Mouse (Mus musculus) CH12.LX (cell line): ENCODE data around the gene Gsta1. TPM values are rescaled to one million over a fixed set of nuclear protein-coding genes. Genes with fewer than 3 reads are reported as not detected.
A peak's percentile ranks its signal among the peaks of the same experiment; 100 is the strongest.

Experiments
- DNase-seq: peaks from one replicate; pipeline ENCODE4 v3.0.0-alpha.2; 2013; ENCODE audit errors: extremely low read depth
- H3K27ac ChIP-seq: 2 replicates; pipeline ENCODE4 v1.5.1; 2012; ENCODE audit warnings: low read depth, mild to moderate bottlenecking, control low read depth, moderate library complexity; ENCODE audit not compliant: insufficient read depth
- H3K27me3 ChIP-seq: replicated peaks from 2 replicates; pipeline ENCODE3; 2012; ENCODE audit warnings: inconsistent platforms
- H3K36me3 ChIP-seq, 2 experiments: replicated peaks in 1 of 2; 2 replicates each; pipeline versions ENCODE3 to v1.6.1; 2012; ENCODE audit warnings: inconsistent platforms in 1 of 2, low read length in 1 of 2, mild to moderate bottlenecking in 1 of 2, mixed read lengths in 1 of 2, moderate library complexity in 1 of 2; ENCODE audit not compliant: control insufficient read depth in 1 of 2, insufficient read depth in 1 of 2
- H3K4me1 ChIP-seq, 2 experiments: 2 replicates each; pipeline ENCODE4 v1.6.1; 2012; ENCODE audit warnings: inconsistent platforms in 1 of 2, moderate library complexity in 1 of 2; ENCODE audit not compliant: insufficient read depth in 2 of 2, control insufficient read depth in 1 of 2
- H3K4me2 ChIP-seq: 2 replicates; pipeline ENCODE4 v1.6.1; 2012; ENCODE audit warnings: low read depth, mild to moderate bottlenecking, control low read depth; ENCODE audit not compliant: poor library complexity, insufficient read depth, severe bottlenecking
- H3K4me3 ChIP-seq, 3 experiments: fragments of 150-350 bp in 1 of 3; sonication (generic) in 1 of 3; replicated peaks in 1 of 3; 2 replicates each; pipeline versions ENCODE3 to v1.5.1; 2011 to 2012; ENCODE audit warnings: low read depth in 2 of 3, low read length in 2 of 3, mild to moderate bottlenecking in 2 of 3, moderate library complexity in 2 of 3, control low read depth in 1 of 3, improper control_type of control experiment in 1 of 3, inconsistent platforms in 1 of 3, mixed read lengths in 1 of 3; ENCODE audit not compliant: poor library complexity in 1 of 3
- H3K79me2 ChIP-seq: replicated peaks from 2 replicates; pipeline ENCODE4 v1.6.1; 2012; ENCODE audit warnings: mild to moderate bottlenecking, moderate library complexity; ENCODE audit not compliant: control insufficient read depth, poor library complexity, insufficient read depth, severe bottlenecking; ENCODE audit errors: extremely low read depth
- H3K9ac ChIP-seq: 2 replicates; pipeline ENCODE4 v1.6.1; 2012; ENCODE audit warnings: low read depth, mild to moderate bottlenecking, control low read depth, moderate library complexity; ENCODE audit not compliant: insufficient read depth
- H3K9me3 ChIP-seq: replicated peaks from 2 replicates; pipeline ENCODE3; 2012; ENCODE audit warnings: low read length, inconsistent platforms, mixed read lengths
- CHD1 ChIP-seq: IDR thresholded peaks from 2 replicates; pipeline ENCODE4 v1.6.1; 2012; ENCODE audit warnings: low read depth, low read length, improper control_type of control experiment, inconsistent platforms
- CTCF ChIP-seq, 2 experiments: IDR thresholded peaks in 1 of 2; conservative IDR thresholded peaks in 1 of 2; 2 replicates each; pipeline ENCODE4 v1.5.1; 2011 to 2012; ENCODE audit warnings: low read depth in 2 of 2, low read length in 2 of 2, improper control_type of control experiment in 1 of 2, inconsistent platforms in 1 of 2, mild to moderate bottlenecking in 1 of 2, moderate library complexity in 1 of 2
- E2F4 ChIP-seq: IDR thresholded peaks from 2 replicates; pipeline ENCODE4 v1.6.1; 2011; ENCODE audit warnings: low read depth, low read length, improper control_type of control experiment; ENCODE audit not compliant: insufficient replicate concordance
- IRF4 ChIP-seq: IDR thresholded peaks from 2 replicates; pipeline ENCODE4 v1.6.1; 2014; ENCODE audit warnings: low read depth, mild to moderate bottlenecking, inconsistent platforms, low read length, improper control_type of control experiment
- JUN ChIP-seq: IDR thresholded peaks from 2 replicates; pipeline ENCODE4 v1.6.1; 2011; ENCODE audit warnings: low read depth, mild to moderate bottlenecking, low read length, improper control_type of control experiment, moderate library complexity; ENCODE audit not compliant: insufficient read depth
- JUND ChIP-seq: conservative IDR thresholded peaks from 2 replicates; pipeline ENCODE4 v1.6.1; 2011; ENCODE audit warnings: low read depth, low read length, improper control_type of control experiment
- KAT2A ChIP-seq: IDR thresholded peaks from 2 replicates; pipeline ENCODE4 v1.6.1; 2012; ENCODE audit warnings: low read length, improper control_type of control experiment, inconsistent platforms; ENCODE audit not compliant: insufficient replicate concordance
- MAFK ChIP-seq: IDR thresholded peaks from 2 replicates; pipeline ENCODE4 v1.6.1; 2011; ENCODE audit warnings: low read length, improper control_type of control experiment; ENCODE audit not compliant: insufficient replicate concordance
- MAX ChIP-seq: IDR thresholded peaks from 2 replicates; pipeline ENCODE4 v1.6.1; 2011; ENCODE audit warnings: low read length, improper control_type of control experiment
- MAZ ChIP-seq: IDR thresholded peaks from 2 replicates; pipeline ENCODE4 v1.6.1; 2012; ENCODE audit warnings: low read depth, mild to moderate bottlenecking, inconsistent platforms, low read length, improper control_type of control experiment, moderate library complexity
- MEF2A ChIP-seq: IDR thresholded peaks from 2 replicates; pipeline ENCODE4 v1.6.1; 2014; ENCODE audit warnings: low read depth, mild to moderate bottlenecking, inconsistent platforms, low read length, improper control_type of control experiment, borderline replicate concordance
- MXI1 ChIP-seq: IDR thresholded peaks from 2 replicates; pipeline ENCODE4 v1.6.1; 2011; ENCODE audit warnings: mild to moderate bottlenecking, low read depth, low read length, improper control_type of control experiment
- MYC ChIP-seq: IDR thresholded peaks from 2 replicates; pipeline ENCODE4 v1.6.1; 2011; ENCODE audit warnings: low read depth, mild to moderate bottlenecking, improper control_type of control experiment, low read length
- NELFE ChIP-seq: IDR thresholded peaks from 2 replicates; pipeline ENCODE4 v1.6.1; 2011; ENCODE audit warnings: low read depth, low read length, improper control_type of control experiment
- POLR2A ChIP-seq: IDR thresholded peaks from 2 replicates; pipeline ENCODE4 v1.6.1; 2011; ENCODE audit warnings: low read depth, mild to moderate bottlenecking, improper control_type of control experiment, low read length
- RAD21 ChIP-seq: IDR thresholded peaks from 2 replicates; pipeline ENCODE4 v1.6.1; 2011; ENCODE audit warnings: low read depth, mild to moderate bottlenecking, low read length, improper control_type of control experiment, moderate library complexity
- SIN3A ChIP-seq: IDR thresholded peaks from 2 replicates; pipeline ENCODE4 v1.6.1; 2012; ENCODE audit warnings: low read length, improper control_type of control experiment, inconsistent platforms
- SMC3 ChIP-seq: IDR thresholded peaks from 2 replicates; pipeline ENCODE4 v1.6.1; 2011; ENCODE audit warnings: low read depth, low read length, improper control_type of control experiment
- TBP ChIP-seq: conservative IDR thresholded peaks from 2 replicates; pipeline ENCODE4 v1.6.1; 2011; ENCODE audit warnings: low read depth, low read length, improper control_type of control experiment
- TCF12 ChIP-seq: IDR thresholded peaks from 2 replicates; pipeline ENCODE4 v1.6.1; 2014; ENCODE audit warnings: low read depth, mild to moderate bottlenecking, inconsistent platforms, low read length, improper control_type of control experiment
- UBTF ChIP-seq: IDR thresholded peaks from 2 replicates; pipeline ENCODE4 v1.6.1; 2012; ENCODE audit warnings: low read depth, mild to moderate bottlenecking, inconsistent platforms, low read length, improper control_type of control experiment, moderate library complexity
- ZNF384 ChIP-seq: IDR thresholded peaks from 2 replicates; pipeline ENCODE4 v1.6.1; 2012; ENCODE audit warnings: low read depth, low read length, improper control_type of control experiment, inconsistent platforms
- dilution Hi-C: fragments of 300-500 bp; cut with MboI; formaldehyde crosslinking; loops from 2 replicates; pipeline ENCODE4 v1.14.3; 2020; ENCODE audit warnings: low sequenced_read_pairs; ENCODE audit not compliant: extremely low pct_unique_long_range_greater_than_20kb, extremely low pct_ligation_motif_present
- in situ Hi-C: fragments of 300-500 bp; cut with MboI; formaldehyde crosslinking; loops from 3 replicates; pipeline ENCODE4 v1.14.3; 2019; ENCODE audit warnings: low sequenced_read_pairs, low pct_ligation_motif_present, low pct_unique_long_range_greater_than_20kb, mixed read lengths
- polyA plus RNA-seq: library from polyadenylated mRNA; unstranded; fragments of >175 nt; gene quantifications from 2 replicates; pipeline ENCODE4 v1.2.1, GENCODE M21; 2012; ENCODE audit warnings: low read depth; ENCODE audit not compliant: insufficient read length
- total RNA-seq, 2 experiments: library from RNA; depleted of rRNA; stranded (reverse); fragments of 300-350 nt in 1 of 2; fragments of >200 nt in 1 of 2; gene quantifications; 2 replicates each; pipeline ENCODE4 v1.2.3; 2012 to 2014

Gsta1 gene
- total and polyA plus RNA-seq, 3 experiments: not detected

DNA sequence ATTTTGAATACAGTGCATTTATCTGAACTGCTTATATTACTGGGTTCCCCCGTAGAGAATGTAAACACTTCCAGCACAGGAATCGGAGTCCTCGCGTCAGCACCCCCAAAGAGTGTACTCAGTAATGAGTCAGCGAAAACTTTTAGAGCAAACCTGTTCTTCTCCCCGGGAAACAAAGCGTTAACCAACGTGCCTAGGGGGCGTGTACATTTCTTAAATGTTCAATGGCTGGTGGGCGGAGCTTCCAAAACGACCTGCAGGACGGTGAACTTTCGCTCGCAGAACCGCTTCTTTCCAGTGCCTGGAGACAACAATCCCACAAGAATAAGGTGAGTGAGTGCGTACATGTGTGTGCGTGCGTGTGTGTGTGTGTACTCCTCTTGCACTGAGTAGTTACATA is 38.7 kb upstream of the Gsta1 start:
- peak; percentile 18 for DNase-seq
- Histone ChIP-seq H3K27ac (no peak overlapping the region), H3K4me3 (no peak overlapping the region), H3K27me3 (no peaks in the 10 kb centered on the region), H3K9ac (no peak overlapping the region), H3K4me2 (peak overlapping the region; percentile 55; the same call in 1 of the 2 replicates), H3K4me1 (peaks cover 0 to 5% of the 10 kb centered on the region in 2 experiments; a peak in 1 of 4 replicates), H3K9me3 (no peaks in the 10 kb centered on the region), H3K79me2 (no peaks in the 10 kb centered on the region), H3K36me3 (no peaks in the 10 kb centered on the region)
- TF ChIP-seq POLR2A (no peak), TBP (0 out of 2 replicates have a peak, but pooled peaks have one; percentile 32), TCF12 (no peak), KAT2A (no peak), ZNF384 (no peak), MAFK (peak; percentile 70; the same call in 1 of the 2 replicates), UBTF (no peak), SIN3A (no peak), MEF2A (no peak), MXI1 (no peak), MAZ (no peak), E2F4 (no peak)
- in situ Hi-C loops: no loop called here
- dilution Hi-C loops: no loop called here

DNA sequence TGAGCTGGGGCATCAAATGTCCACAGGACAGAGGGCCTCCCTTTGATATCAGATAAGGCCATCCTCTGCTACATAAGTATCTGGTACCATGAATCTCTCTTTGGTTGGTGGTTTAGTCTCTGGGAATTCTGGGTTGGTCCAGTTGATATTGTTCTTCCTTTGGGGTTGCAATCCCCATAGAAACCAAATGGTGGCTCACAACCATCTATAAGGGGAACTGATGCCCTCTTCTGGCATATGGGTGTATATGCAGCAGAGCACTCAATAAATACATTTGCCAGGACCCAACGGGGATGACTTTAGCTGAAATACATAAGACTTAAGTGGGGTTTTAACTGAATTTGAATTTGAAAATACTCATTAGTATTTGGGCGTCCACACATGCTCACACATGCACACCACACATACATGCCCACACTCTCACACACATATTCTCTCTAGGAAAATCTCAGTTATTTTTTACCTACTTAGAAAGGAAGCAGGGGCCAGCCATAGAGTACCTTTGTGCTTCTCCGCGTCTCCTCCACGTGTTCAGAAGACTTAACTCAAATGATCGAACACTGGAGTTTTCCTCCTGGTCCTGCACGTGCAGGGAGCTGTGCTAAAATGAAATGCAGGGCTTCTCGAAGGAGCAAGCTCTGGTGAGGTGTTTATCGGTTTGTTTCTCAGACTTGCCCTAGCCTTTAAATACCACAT is 36.4 kb upstream of the Gsta1 start:
- Histone ChIP-seq H3K4me2 (0 out of 2 replicates have a peak overlapping the region, but pooled peaks have one; percentile 17), H3K36me3 (no peaks in the 10 kb centered on the region), H3K9ac (no peak overlapping the region), H3K9me3 (no peaks in the 10 kb centered on the region), H3K4me1 (peaks cover 0 to 5% of the 10 kb centered on the region in 2 experiments; a peak in 1 of 4 replicates), H3K79me2 (no peaks in the 10 kb centered on the region), H3K27ac (no peak overlapping the region), H3K4me3 (no peak overlapping the region), H3K27me3 (no peaks in the 10 kb centered on the region)
- dilution Hi-C loops (no loop called here), in situ Hi-C loops (no loop called here)
- peak; percentile 74 for DNase-seq
- TF ChIP-seq JUN: no peak
- TF ChIP-seq MAX: peak; percentile 70
- TF ChIP-seq JUND: peak; percentile 60; the same call in 1 of the 2 replicates
- peak; percentile 60; the same call in 1 of the 2 replicates for TF ChIP-seq MXI1
- TF ChIP-seq MYC: peak; percentile 55
- peak; percentile 65; the same call in 1 of the 2 replicates for TF ChIP-seq IRF4
- TF ChIP-seq CHD1: no peak
- TF ChIP-seq ZNF384: peak; percentile 21; the same call in 1 of the 2 replicates
- TF ChIP-seq CTCF (conservative IDR thresholded peaks at IDR 0.05 in 1 of 2, IDR thresholded peaks at IDR 0.05 in 1 of 2; ENCODE audit: low read depth in 2 of 2, low read length in 2 of 2): peak; percentile 78 to 100
- TF ChIP-seq RAD21: peak; percentile 69
- TF ChIP-seq SMC3: peak; percentile 81
- TF ChIP-seq NELFE: peak; percentile 85; the same call in 1 of the 2 replicates
- no peak for TF ChIP-seq TCF12
